Mouse (Mus musculus): ENCODE measurements around the gene Uaca.

GRCm38 (mm10) chr9:60787517-60788110 is 6.7 kb upstream of the Uaca start:
- no peak for TF ChIP-seq CTCF (IDR thresholded peaks at IDR 0.05; ENCODE audit: low read depth, low read length)
- TF ChIP-seq POLR2AphosphoS5 (IDR thresholded peaks at IDR 0.05; ENCODE audit: insufficient replicate concordance, low read depth, low read length), result no peak
- TF ChIP-seq GATA1 (IDR thresholded peaks at IDR 0.05; ENCODE audit: borderline replicate concordance, low read length), result no peak
- TF ChIP-seq GATA2 (IDR thresholded peaks at IDR 0.05; ENCODE audit: borderline replicate concordance, low read depth, low read length), result no peak
